24 mouse cellular contexts compared by ENCODE assay signal in genomic region chr6:5019208-5019607, GRCm38 (mm10).
A peak's percentile ranks its signal among the peaks of the same experiment; 100 is the strongest.
DNase-seq lines count a peak whose midpoint lies in the region; ATAC-seq and TF ChIP-seq lines count a peak whose summit lies in the region.
"Had no signal": no experiment of that assay in that cellular context is flagged by ENCODE, and none has a peak within 500 bp of the region (broad histone marks: within the 10 kb centered on the region; RNA-seq: fewer than 3 reads in every experiment).

No protein-coding gene starts in this region.

- ATAC-seq in forebrain, embryonic 15.5 days (replicated peaks): no peak
- ATAC-seq: forebrain, postnatal 0 days; intestine, postnatal 0 days; midbrain, embryonic 13.5 days; Patski had no signal

- no peak overlapping the region for H3K9ac ChIP-seq in forebrain, embryonic 15.5 days (replicated peaks)
- H3K9ac ChIP-seq: forebrain, postnatal 0 days; limb, embryonic 15.5 days; liver, embryonic 14.5 days; lung, embryonic 14.5 days; midbrain, embryonic 13.5 days; neural tube, embryonic 12.5 days had no signal

- no peak for DNase-seq in forebrain, embryonic 10.5 days (ENCODE audit: extremely low spot score, low spot score)
- DNase-seq in kidney, adult 2 months: peak; percentile 47
- no peak for DNase-seq in kidney, adult 18-20 months
- DNase-seq in testis, postnatal 14 days (ENCODE audit: low spot score): no peak
- no peak for DNase-seq in embryo, embryonic 10 days (ENCODE audit: low spot score)
- DNase-seq: adrenal gland, postnatal 14 days; cerebellum, adult 2 months; cerebellum, postnatal 36 days; forebrain, postnatal 0 days; gastrocnemius, postnatal 14 days; left cerebral cortex, postnatal 4 days; lung, embryonic 14.5 days; right cerebral cortex, postnatal 4 days; thymus, adult 18-20 months; thymus, postnatal 36 days had no signal

- TF ChIP-seq POLR2A in kidney, adult 2 months (IDR thresholded peaks at IDR 0.05; ENCODE audit: low read depth, low read length): no peak
- TF ChIP-seq POLR2A in testis, adult 2 months (IDR thresholded peaks at IDR 0.05; ENCODE audit: control insufficient read depth, low read depth, low read length): no peak

- no peak for TF ChIP-seq CTCF in kidney, adult 2 months (conservative IDR thresholded peaks at IDR 0.05; ENCODE audit: insufficient read depth, insufficient read length, low read depth, low read length)
- TF ChIP-seq CTCF in testis, adult 2 months (IDR thresholded peaks at IDR 0.05; ENCODE audit: control insufficient read depth, insufficient read depth, insufficient replicate concordance, low read depth, low read length): no peak

- 0 out of 2 replicates have a peak, but pooled peaks cover 2% of the 10 kb centered on the region for H3K36me3 ChIP-seq in forebrain, embryonic 10.5 days (replicated peaks)
- no peaks in the 10 kb centered on the region for H3K36me3 ChIP-seq in forebrain, embryonic 15.5 days
- H3K36me3 ChIP-seq in kidney, adult 2 months (ENCODE audit: control insufficient read depth, insufficient read depth, low read length): no peaks in the 10 kb centered on the region
- H3K36me3 ChIP-seq in testis, adult 2 months (ENCODE audit: control insufficient read depth, insufficient read depth, low read length): no peaks in the 10 kb centered on the region
- H3K36me3 ChIP-seq: G1E; limb, embryonic 15.5 days; midbrain, embryonic 13.5 days; neural tube, embryonic 12.5 days had no signal

- H3K4me3 ChIP-seq in forebrain, embryonic 10.5 days: no peak overlapping the region
- no peak overlapping the region for H3K4me3 ChIP-seq in forebrain, embryonic 15.5 days
- H3K4me3 ChIP-seq in kidney, adult 2 months (ENCODE audit: insufficient read depth, low read depth, low read length): no peak overlapping the region
- H3K4me3 ChIP-seq in testis, adult 2 months (ENCODE audit: control insufficient read depth, low read depth, low read length): no peak overlapping the region
- H3K4me3 ChIP-seq: limb, embryonic 15.5 days; midbrain, embryonic 13.5 days; neural tube, embryonic 12.5 days had no signal

- peaks cover 19% of the 10 kb centered on the region for H3K4me1 ChIP-seq in forebrain, embryonic 10.5 days
- H3K4me1 ChIP-seq in forebrain, embryonic 15.5 days: no peaks in the 10 kb centered on the region
- H3K4me1 ChIP-seq in kidney, adult 2 months (ENCODE audit: control insufficient read depth, insufficient read depth, low read length): peaks cover 3% of the 10 kb centered on the region; the same call in 1 of the 2 replicates
- H3K4me1 ChIP-seq in testis, adult 2 months (ENCODE audit: control insufficient read depth, insufficient read depth, low read length): no peaks in the 10 kb centered on the region
- H3K4me1 ChIP-seq: limb, embryonic 15.5 days; midbrain, embryonic 13.5 days had no signal

- no peaks in the 10 kb centered on the region for H3K27me3 ChIP-seq in forebrain, embryonic 10.5 days (ENCODE audit: poor library complexity, severe bottlenecking)
- no peaks in the 10 kb centered on the region for H3K27me3 ChIP-seq in forebrain, embryonic 15.5 days
- no peaks in the 10 kb centered on the region for H3K27me3 ChIP-seq in kidney, adult 2 months (replicated peaks; ENCODE audit: control insufficient read depth, insufficient read depth, low read length)
- H3K27me3 ChIP-seq in testis, adult 2 months (ENCODE audit: control insufficient read depth, insufficient read depth, low read length): no peaks in the 10 kb centered on the region
- H3K27me3 ChIP-seq: limb, embryonic 15.5 days; midbrain, embryonic 13.5 days; neural tube, embryonic 12.5 days; Patski had no signal

- no peaks in the 10 kb centered on the region for H3K9me3 ChIP-seq in forebrain, embryonic 10.5 days
- no peaks in the 10 kb centered on the region for H3K9me3 ChIP-seq in forebrain, embryonic 15.5 days
- H3K9me3 ChIP-seq: G1E; limb, embryonic 15.5 days; midbrain, embryonic 13.5 days; neural tube, embryonic 12.5 days had no signal

- peak overlapping the region; percentile 53 for H3K27ac ChIP-seq in forebrain, embryonic 10.5 days
- no peak overlapping the region for H3K27ac ChIP-seq in forebrain, embryonic 15.5 days (replicated peaks)
- H3K27ac ChIP-seq in kidney, adult 2 months (ENCODE audit: insufficient read depth, low read depth, low read length): no peak overlapping the region
- peak overlapping the region; percentile 42; the same call in 1 of the 2 replicates for H3K27ac ChIP-seq in testis, adult 2 months (ENCODE audit: control insufficient read depth, insufficient read depth, low read depth, low read length)
- H3K27ac ChIP-seq: limb, embryonic 15.5 days; liver, embryonic 14.5 days; midbrain, embryonic 13.5 days; neural tube, embryonic 12.5 days had no signal

- WGBS in forebrain, embryonic 10.5 days: 43% methylated on average over 5 of the region's 5 CpGs
- 38% methylated on average over 5 of the region's 5 CpGs for WGBS in forebrain, embryonic 15.5 days
- 68% methylated on average over 5 of the region's 5 CpGs for WGBS in kidney, adult 2 months

- H3K4me2 ChIP-seq in forebrain, embryonic 15.5 days (replicated peaks): no peak overlapping the region
- H3K4me2 ChIP-seq: limb, embryonic 15.5 days; lung, embryonic 14.5 days; midbrain, embryonic 13.5 days; neural tube, embryonic 12.5 days had no signal

Comparison
In these comparisons a context has a peak if more than half of its experiments do, and no peak if none do; other contexts are left out.
1. H3K27ac ChIP-seq: peak in forebrain, embryonic 10.5 days (single experiment) and testis, adult 2 months (single experiment); none in forebrain, embryonic 15.5 days (single experiment) and kidney, adult 2 months (single experiment).